Mouse (Mus musculus) forebrain, embryonic 16.5 days (tissue): ENCODE data around the gene Lrguk. TPM values are rescaled to one million over a fixed set of nuclear protein-coding genes. Genes with fewer than 3 reads are reported as not detected.

Experiments
- ATAC-seq: fragments of 200-750 bp; cut with Nextera tagmentation; 2 replicates; pipeline ENCODE4 v1.8.0; 2017; ENCODE audit warnings: mild to moderate bottlenecking, moderate library complexity
- H3K27ac ChIP-seq: fragments of 300-500 bp; sonication (generic); 2 replicates; pipeline ENCODE4 v1.5.1; 2014; ENCODE audit warnings: low read length, control low read depth
- H3K27me3 ChIP-seq: fragments of 300-500 bp; sonication (generic); replicated peaks from 2 replicates; pipeline ENCODE4 v1.6.1; 2014; ENCODE audit warnings: low read length; ENCODE audit not compliant: control insufficient read depth, insufficient read depth
- H3K36me3 ChIP-seq: fragments of 300-500 bp; sonication (generic); 2 replicates; pipeline ENCODE4 v1.6.1; 2014; ENCODE audit not compliant: control insufficient read depth, insufficient read depth
- H3K4me1 ChIP-seq: fragments of 300-500 bp; sonication (generic); replicated peaks from 2 replicates; pipeline ENCODE4 v1.6.1; 2014; ENCODE audit warnings: low read length; ENCODE audit not compliant: control insufficient read depth, insufficient read depth
- H3K4me2 ChIP-seq: fragments of 300-500 bp; sonication (generic); 2 replicates; pipeline ENCODE4 v1.6.1; 2014; ENCODE audit warnings: mild to moderate bottlenecking, low read length, control low read depth
- H3K4me3 ChIP-seq: fragments of 300-500 bp; sonication (generic); replicated peaks from 2 replicates; pipeline ENCODE4 v1.5.1; 2014; ENCODE audit warnings: mild to moderate bottlenecking, low read length, control low read depth
- H3K9ac ChIP-seq: fragments of 300-500 bp; sonication (generic); replicated peaks from 2 replicates; pipeline ENCODE4 v1.6.1; 2014; ENCODE audit warnings: low read depth, low read length, control low read depth
- H3K9me3 ChIP-seq: fragments of 300-500 bp; sonication (generic); 2 replicates; pipeline ENCODE4 v1.6.1; 2016; ENCODE audit warnings: low read length; ENCODE audit not compliant: control insufficient read depth
- WGBS: fragments of 180-500 bp; shearing (Covaris S2); extraction: QIAGEN DNeasy Blood & Tissue Kit; methylation state at CpG from one replicate; pipeline ENCODE4 v1.1.7; 2014; 5-methylcytosine and 5-hydroxymethylcytosine counted together
- polyA plus RNA-seq: library from polyadenylated mRNA; unstranded; fragments of >200 nt; fragmentation: Nextera tagmentation; extraction: Ambion mirVana; gene quantifications from 2 replicates; pipeline ENCODE4 v1.2.1, GENCODE M21; 2015

Lrguk gene
- 0.73 and 1.1 TPM in 2 replicates for polyA plus RNA-seq

- Histone ChIP-seq H3K9me3 (no peaks in the 10 kb centered on the region), H3K36me3 (no peaks in the 10 kb centered on the region), H3K4me2 (peak within 1 kb of the TSS; percentile 93), H3K4me3 (peak within 1 kb of the TSS; percentile 69), H3K9ac (peak within 1 kb of the TSS; percentile 53), H3K27ac (peak within 1 kb of the TSS; percentile 66), H3K4me1 (peaks cover 8% of the 10 kb centered on the region), H3K27me3 (no peaks in the 10 kb centered on the region)
- peak; percentile 99 for ATAC-seq
- 2% methylated on average over 32 of the region's 32 CpGs for WGBS
These were observed at the start of gene Lrguk for GRCm38 (mm10) chr6:34028933-34029745. Lrguk (plus strand) TSS chr6:34029448.

- no peaks in the 10 kb centered on the region for H3K9me3 ChIP-seq
- peaks cover 10% of the 10 kb centered on the region for H3K4me1 ChIP-seq
- WGBS, result 77% methylated on average over 9 of the region's 9 CpGs
- H3K4me2 ChIP-seq, result no peak overlapping the region
- no peaks in the 10 kb centered on the region for H3K36me3 ChIP-seq
- ATAC-seq, result no peak
- no peak overlapping the region for H3K27ac ChIP-seq
- no peak overlapping the region for H3K4me3 ChIP-seq
- no peaks in the 10 kb centered on the region for H3K27me3 ChIP-seq
- no peak overlapping the region for H3K9ac ChIP-seq
These were observed 46.5 kb upstream of the Lrguk start for GRCm38 (mm10) chr6:33982709-33983108.

GRCm38 (mm10) chr6:33987132-33987531, 42.1 kb upstream of the Lrguk start:
- WGBS, result 65% methylated on average over 5 of the region's 5 CpGs
- H3K9ac ChIP-seq, result no peak overlapping the region

GRCm38 (mm10) chr6:33992213-33993034, 36.8 kb upstream of the Lrguk start:
- H3K4me3 ChIP-seq, result 0 out of 2 replicates have a peak overlapping the region, but pooled peaks have one; percentile 4
- 24% methylated on average over 24 of the region's 24 CpGs for WGBS
- H3K9ac ChIP-seq, result no peak overlapping the region
- H3K27me3 ChIP-seq, result no peaks in the 10 kb centered on the region
- H3K4me1 ChIP-seq, result peaks cover 4% of the 10 kb centered on the region; the same call in 1 of the 2 replicates
- H3K4me2 ChIP-seq, result peak overlapping the region; percentile 25
- H3K36me3 ChIP-seq, result no peaks in the 10 kb centered on the region
- H3K9me3 ChIP-seq, result no peaks in the 10 kb centered on the region
- peak; percentile 81 for ATAC-seq
- H3K27ac ChIP-seq, result 0 out of 2 replicates have a peak overlapping the region, but pooled peaks have one; percentile 19

More at GRCm38 (mm10) chr6:33987132-33987531, 42.1 kb upstream of the Lrguk start:
- H3K9me3 ChIP-seq, result no peaks in the 10 kb centered on the region
- H3K36me3 ChIP-seq, result no peaks in the 10 kb centered on the region
- H3K27ac ChIP-seq, result no peak overlapping the region
- H3K4me2 ChIP-seq, result no peak overlapping the region
- H3K4me3 ChIP-seq, result no peak overlapping the region
- ATAC-seq, result no peak
- H3K27me3 ChIP-seq, result no peaks in the 10 kb centered on the region
- peaks cover 3% of the 10 kb centered on the region; the same call in 1 of the 2 replicates for H3K4me1 ChIP-seq

- no peak overlapping the region for H3K4me2 ChIP-seq
- 74% methylated on average over 6 of the region's 6 CpGs for WGBS
- no peaks in the 10 kb centered on the region for H3K27me3 ChIP-seq
- no peaks in the 10 kb centered on the region for H3K9me3 ChIP-seq
- no peak overlapping the region for H3K27ac ChIP-seq
- H3K36me3 ChIP-seq, result no peaks in the 10 kb centered on the region
- no peak overlapping the region for H3K9ac ChIP-seq
- H3K4me3 ChIP-seq, result no peak overlapping the region
- H3K4me1 ChIP-seq, result peaks cover 4% of the 10 kb centered on the region; the same call in 1 of the 2 replicates
- no peak for ATAC-seq
These were observed 35.4 kb upstream of the Lrguk start for GRCm38 (mm10) chr6:33993842-33994241.

GRCm38 (mm10) chr6:33998590-33998989, 30.7 kb upstream of the Lrguk start:
- no peak overlapping the region for H3K9ac ChIP-seq
- H3K4me3 ChIP-seq, result no peak overlapping the region
- H3K27me3 ChIP-seq, result no peaks in the 10 kb centered on the region
- WGBS, result 37% methylated on average over 4 of the region's 4 CpGs
- no peaks in the 10 kb centered on the region for H3K9me3 ChIP-seq
- H3K36me3 ChIP-seq, result no peaks in the 10 kb centered on the region
- no peak overlapping the region for H3K27ac ChIP-seq
- no peak overlapping the region for H3K4me2 ChIP-seq
- H3K4me1 ChIP-seq, result no peaks in the 10 kb centered on the region
- ATAC-seq, result no peak

GRCm38 (mm10) chr6:33999530-33999929, 29.7 kb upstream of the Lrguk start:
- no peak for ATAC-seq
- Histone ChIP-seq H3K4me1 (no peaks in the 10 kb centered on the region), H3K9ac (no peak overlapping the region), H3K4me3 (no peak overlapping the region), H3K9me3 (no peaks in the 10 kb centered on the region), H3K27ac (no peak overlapping the region), H3K36me3 (no peaks in the 10 kb centered on the region), H3K4me2 (no peak overlapping the region), H3K27me3 (no peaks in the 10 kb centered on the region)
- 6% methylated on average over 7 of the region's 7 CpGs for WGBS

- no peak overlapping the region for H3K9ac ChIP-seq
- no peaks in the 10 kb centered on the region for H3K4me1 ChIP-seq
- no peaks in the 10 kb centered on the region for H3K36me3 ChIP-seq
- H3K9me3 ChIP-seq, result no peaks in the 10 kb centered on the region
- 74% methylated on average over 7 of the region's 7 CpGs for WGBS
- ATAC-seq, result no peak
- no peak overlapping the region for H3K4me2 ChIP-seq
- H3K27ac ChIP-seq, result no peak overlapping the region
- no peak overlapping the region for H3K4me3 ChIP-seq
- H3K27me3 ChIP-seq, result no peaks in the 10 kb centered on the region
These were observed 28.6 kb upstream of the Lrguk start for GRCm38 (mm10) chr6:34000644-34001043.

- no peak for ATAC-seq
- Histone ChIP-seq H3K36me3 (no peaks in the 10 kb centered on the region), H3K9ac (no peak overlapping the region), H3K4me1 (no peaks in the 10 kb centered on the region), H3K27me3 (no peaks in the 10 kb centered on the region), H3K9me3 (no peaks in the 10 kb centered on the region), H3K4me2 (no peak overlapping the region), H3K4me3 (no peak overlapping the region), H3K27ac (no peak overlapping the region)
- WGBS, result 15% methylated on average over 1 of the region's 1 CpGs
These were observed 26.2 kb upstream of the Lrguk start for GRCm38 (mm10) chr6:34003033-34003432.
